Mouse (Mus musculus): ENCODE measurements around the gene Tmem86a.

The Tmem86a gene

DNA sequence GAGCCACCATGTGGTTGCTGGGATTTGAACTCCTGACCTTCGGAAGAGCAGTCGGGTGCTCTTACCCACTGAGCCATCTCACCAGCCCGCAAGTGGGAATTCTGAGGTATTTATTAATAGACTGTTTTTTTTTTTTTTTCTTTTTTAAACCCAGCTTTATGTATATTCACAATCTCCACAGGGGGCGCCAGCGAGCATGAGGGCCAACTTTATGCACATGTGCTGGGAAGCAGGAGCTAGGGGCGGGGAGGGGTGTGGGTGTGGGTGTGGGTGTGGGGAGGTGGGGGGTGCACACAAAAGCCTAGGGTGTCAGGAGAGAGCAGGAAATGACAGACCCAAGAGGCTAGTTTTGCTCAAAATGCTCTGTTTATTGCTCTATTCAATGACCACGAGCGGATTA lies 27.1 kb downstream of the Tmem86a start:
- DNase-seq, result peak; percentile 54 to 63

DNA sequence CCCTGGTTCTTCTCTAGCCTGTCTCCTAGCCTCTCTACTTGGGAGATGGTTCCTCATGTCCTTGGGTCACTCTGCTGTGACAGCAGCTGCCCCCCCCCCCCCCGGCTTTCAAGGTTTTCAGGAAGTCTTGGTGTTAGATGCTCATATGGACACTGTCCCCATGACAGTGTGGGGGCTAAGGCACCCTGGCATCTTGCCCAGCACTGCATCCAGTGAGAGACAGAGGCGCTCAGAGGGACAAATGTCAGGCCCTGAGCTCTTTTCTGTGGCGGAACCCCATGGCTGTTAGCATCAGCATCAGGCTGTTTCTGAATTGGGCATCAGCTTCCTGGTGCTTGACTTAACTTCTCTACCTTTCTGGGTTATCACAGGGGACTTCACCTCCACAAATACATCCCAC lies 30.5 kb downstream of the Tmem86a start:
- DNase-seq, result peak; percentile 37 to 64

DNA sequence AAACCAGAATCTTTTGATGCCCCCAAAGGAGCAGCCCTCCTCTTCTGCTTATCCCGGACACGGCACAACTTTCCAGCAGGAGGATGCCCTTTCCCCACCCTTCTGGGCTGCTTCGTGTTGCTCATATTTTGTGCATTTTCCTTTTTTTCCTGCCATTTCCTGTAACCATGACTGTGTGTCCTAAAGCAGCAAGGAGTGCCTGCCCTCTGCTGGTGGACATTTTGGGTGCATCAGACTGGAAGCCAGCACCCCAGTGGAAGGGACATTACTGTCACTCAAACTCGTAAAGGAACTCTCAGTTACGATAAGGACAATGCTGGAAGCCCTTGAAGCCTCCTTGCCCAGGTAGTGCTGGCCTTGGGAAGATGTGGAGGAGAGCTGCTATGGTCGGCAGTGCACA lies 30.9 kb downstream of the Tmem86a start:
- DNase-seq, result peak; percentile 73 to 82

DNA sequence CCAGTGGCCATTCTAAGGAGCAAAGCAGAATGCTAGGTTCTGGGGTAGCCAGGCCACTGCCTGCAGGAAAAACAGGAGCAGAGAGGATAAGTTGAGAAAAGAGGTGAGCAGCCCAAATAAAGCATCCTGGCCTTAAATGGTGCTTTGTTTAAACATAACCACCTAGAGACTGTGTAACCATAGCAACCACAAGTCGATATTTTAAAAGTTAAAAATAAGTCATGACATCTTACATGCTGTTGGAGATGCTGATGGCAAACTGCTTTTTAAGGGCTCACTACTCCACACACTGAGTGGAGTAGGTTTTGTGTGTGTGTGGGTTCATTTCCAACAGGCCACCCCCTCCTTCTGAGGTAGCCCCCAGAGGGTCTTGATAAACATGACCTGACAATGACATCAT lies 34.7 kb downstream of the Tmem86a start:
- no peak for DNase-seq

DNA sequence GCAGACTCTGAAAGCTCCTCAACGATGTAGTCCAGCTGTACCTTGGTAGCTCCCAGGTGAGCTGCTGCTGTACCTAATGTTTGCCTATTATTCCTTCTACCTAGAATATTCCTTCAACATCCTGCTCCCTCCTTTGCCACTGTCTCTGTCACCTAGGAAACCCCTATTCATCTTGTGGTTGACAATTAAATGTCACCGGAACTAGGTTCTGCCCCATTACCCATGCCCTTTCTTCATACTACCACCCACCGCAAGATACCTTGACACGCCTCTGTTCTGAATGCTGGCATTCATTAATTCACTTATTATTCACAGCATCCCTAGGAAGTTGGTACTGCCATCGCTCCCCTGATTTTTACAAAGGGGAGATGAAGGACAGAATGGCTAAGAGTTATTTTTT lies 43.5 kb downstream of the Tmem86a start:
- DNase-seq, result no peak

DNA sequence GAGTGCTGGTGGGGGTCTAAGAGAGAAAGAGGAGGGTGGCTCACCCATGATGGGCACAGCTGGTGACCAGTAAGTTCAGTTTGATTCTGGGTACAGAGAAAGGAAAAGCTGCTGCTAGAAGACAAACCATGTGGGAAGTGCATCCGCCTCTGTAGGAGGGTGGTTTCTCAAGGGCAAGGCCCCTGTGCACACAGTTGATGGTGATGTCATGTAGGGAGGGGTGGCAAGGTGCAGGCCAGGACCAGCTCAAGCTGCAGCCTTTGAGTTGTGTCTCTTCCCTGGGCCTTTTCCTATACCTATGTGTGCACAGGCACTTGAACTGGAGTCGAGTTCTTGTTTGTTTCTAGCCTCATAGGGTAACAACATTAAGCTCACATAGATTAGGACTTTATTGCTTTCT lies 44.6 kb downstream of the Tmem86a start:
- no peak for DNase-seq

DNA sequence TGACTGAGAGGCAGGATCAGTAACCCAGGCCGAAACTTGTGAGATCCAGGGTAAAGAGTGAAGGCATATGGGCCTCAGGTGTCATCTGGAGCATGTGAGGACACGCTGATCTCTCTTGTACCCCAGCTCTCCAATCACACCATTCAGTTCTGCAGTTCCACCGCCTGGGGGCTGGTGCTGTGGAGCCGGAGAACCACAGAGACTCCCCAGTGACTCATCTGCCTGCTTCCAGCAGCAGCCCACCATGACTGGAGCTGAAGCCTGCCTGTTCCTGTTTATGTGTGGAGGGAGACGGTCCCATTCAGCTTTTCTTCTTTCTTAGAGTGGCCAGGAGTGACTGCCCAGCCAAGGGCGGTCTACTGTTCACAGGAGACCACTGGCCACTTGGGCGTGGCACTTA lies 47.6 kb downstream of the Tmem86a start:
- DNase-seq, result no peak

DNA sequence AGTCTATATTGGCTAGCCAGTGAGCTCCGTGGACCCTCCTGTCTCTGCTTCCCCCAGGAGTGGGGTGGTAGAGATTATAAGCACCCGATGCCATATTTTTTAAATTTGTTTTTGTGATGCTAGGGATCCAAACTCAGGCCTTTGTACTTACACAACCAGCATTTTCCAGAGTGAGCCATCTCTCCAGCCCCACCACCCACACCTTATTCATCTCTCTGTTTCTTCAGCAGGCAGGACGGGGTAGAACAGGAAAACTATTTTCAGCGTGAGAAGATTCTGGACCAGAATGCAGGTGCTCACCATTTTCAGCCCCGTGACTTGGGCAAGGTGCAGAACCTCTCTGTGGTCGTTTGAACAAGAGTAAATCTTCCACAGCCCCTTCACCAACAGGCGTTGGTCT lies 48.9 kb downstream of the Tmem86a start:
- no peak for DNase-seq

DNA sequence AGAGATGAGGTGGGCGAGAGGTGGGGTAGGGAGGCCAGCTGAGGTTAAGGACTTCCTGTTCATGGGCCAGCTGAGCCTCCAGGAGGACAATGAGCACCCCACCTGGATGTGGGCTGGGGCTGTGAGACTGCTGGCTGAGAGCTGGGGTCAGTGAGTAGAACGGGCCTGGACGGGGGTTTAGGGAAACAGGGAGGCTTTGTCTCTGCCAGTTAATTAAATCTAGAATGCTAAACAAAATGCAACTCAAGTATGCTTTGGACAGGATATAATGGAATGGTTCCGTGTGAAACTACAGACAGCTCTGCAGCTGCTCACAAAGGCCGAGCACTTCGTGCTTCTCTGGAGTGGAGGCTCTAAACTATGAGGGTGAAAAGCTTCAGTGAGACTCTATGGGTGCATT lies 50.2 kb downstream of the Tmem86a start:
- DNase-seq, result peak; percentile 25 to 66

DNA sequence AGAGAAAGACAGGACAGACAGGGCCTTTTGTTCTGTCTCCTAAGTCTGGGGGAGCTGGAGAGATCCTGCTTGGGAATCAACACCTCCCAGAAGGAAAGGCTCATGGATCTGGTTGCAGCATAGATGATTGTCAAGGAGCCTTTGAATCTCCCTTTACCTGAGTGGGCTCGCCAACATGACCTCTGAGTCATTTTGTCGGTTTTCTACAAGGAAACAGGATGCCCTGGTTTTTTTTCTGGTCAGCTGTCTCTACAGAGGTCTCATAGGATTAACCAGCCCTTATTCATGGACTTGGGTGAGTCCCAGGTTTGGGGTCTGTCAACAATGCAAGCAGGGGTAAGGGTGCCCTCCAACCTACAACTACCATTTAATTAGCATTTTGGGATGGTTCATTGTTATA lies 52.6 kb downstream of the Tmem86a start:
- DNase-seq, result no peak

DNA sequence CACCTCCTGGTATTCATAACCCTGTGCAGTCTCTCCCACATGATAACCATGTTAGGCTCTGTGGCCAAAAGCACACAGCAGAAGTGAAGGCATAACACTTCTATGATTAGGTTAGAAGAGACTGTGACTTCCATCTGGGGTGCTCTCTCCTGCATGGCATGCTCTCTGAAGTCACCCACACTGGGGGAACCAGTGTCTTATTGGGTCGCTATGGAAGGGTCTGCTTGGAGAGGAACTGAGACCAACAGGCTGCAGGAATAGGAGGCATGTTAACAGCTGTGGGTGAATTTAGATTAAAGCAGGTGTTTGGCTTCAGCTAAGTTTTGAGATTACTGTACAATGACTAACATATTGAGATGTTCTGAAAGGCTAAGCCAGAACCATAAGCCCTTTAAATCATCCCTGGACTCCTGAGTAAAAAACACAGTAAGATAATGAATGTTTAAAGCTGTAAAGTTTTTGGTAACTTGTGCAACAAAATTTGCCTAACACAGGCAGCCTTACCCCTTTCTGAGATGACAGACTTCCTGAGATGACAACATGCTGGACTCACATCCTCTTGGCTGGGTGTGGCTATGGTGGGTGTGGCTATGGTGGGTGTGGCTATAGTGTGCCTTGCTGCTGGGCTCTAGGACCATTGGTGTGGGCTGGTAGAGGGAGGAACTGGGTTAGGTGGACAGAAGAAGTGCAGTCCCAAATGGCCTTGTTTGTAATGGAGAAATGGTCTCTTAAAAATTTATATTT lies 53.4 kb downstream of the Tmem86a start:
- peak; percentile 73 to 83 for DNase-seq
